Mouse (Mus musculus) mesoderm, embryonic 11.5 days (tissue): ENCODE results near the gene Jak2.

Experiments used
- DNase-seq: peaks from one replicate; pipeline ENCODE4 v3.0.0-alpha.2; 2012; ENCODE audit warnings: low read depth, low spot score

Gene Jak2

GRCm38 (mm10) chr19:29251191-29251957 lies at the start of gene Jak2:
Gene Jak2 (plus strand): TSS chr19:29251828.
- DNase-seq = peak; percentile 93

GRCm38 (mm10) chr19:29203337-29203736 lies 48.3 kb upstream of the Jak2 start:
- DNase-seq = no peak

- no peak for DNase-seq
These were observed 47.0 kb upstream of the Jak2 start for GRCm38 (mm10) chr19:29204583-29204982.

GRCm38 (mm10) chr19:29205267-29205666 lies 46.4 kb upstream of the Jak2 start:
- DNase-seq = no peak

GRCm38 (mm10) chr19:29209898-29210297 lies 41.7 kb upstream of the Jak2 start:
- DNase-seq = no peak

GRCm38 (mm10) chr19:29210319-29210718 lies 41.3 kb upstream of the Jak2 start:
- DNase-seq = no peak

- DNase-seq = no peak
These were observed 35.7 kb upstream of the Jak2 start for GRCm38 (mm10) chr19:29215811-29216509.

GRCm38 (mm10) chr19:29221867-29222266 lies 29.8 kb upstream of the Jak2 start:
- no peak for DNase-seq

GRCm38 (mm10) chr19:29224968-29225367 lies 26.7 kb upstream of the Jak2 start:
- no peak for DNase-seq

GRCm38 (mm10) chr19:29226996-29227395 lies 24.6 kb upstream of the Jak2 start:
- DNase-seq = no peak

GRCm38 (mm10) chr19:29227941-29228590 lies 23.6 kb upstream of the Jak2 start:
- no peak for DNase-seq

GRCm38 (mm10) chr19:29228989-29229388 lies 22.6 kb upstream of the Jak2 start:
- DNase-seq = no peak

- DNase-seq = no peak
These were observed 18.9 kb upstream of the Jak2 start for GRCm38 (mm10) chr19:29232738-29233137.

GRCm38 (mm10) chr19:29236658-29237385 lies 14.8 kb upstream of the Jak2 start:
- no peak for DNase-seq

- DNase-seq = peak; percentile 46
These were observed 13.5 kb upstream of the Jak2 start for GRCm38 (mm10) chr19:29238171-29238570.

GRCm38 (mm10) chr19:29239513-29240235 lies 12.0 kb upstream of the Jak2 start:
- DNase-seq = no peak

GRCm38 (mm10) chr19:29240676-29241075 lies 11.0 kb upstream of the Jak2 start:
- DNase-seq = no peak

GRCm38 (mm10) chr19:29241581-29241980 lies 10.0 kb upstream of the Jak2 start:
- DNase-seq = no peak

GRCm38 (mm10) chr19:29249933-29250332 lies 1.7 kb upstream of the Jak2 start:
- DNase-seq = no peak

- DNase-seq = peak; percentile 66
These were observed 552 bp downstream of the Jak2 start for GRCm38 (mm10) chr19:29251958-29252801.
